Mouse (Mus musculus): ENCODE measurements around the gene Sec31a.

The Sec31a gene

GRCm38 (mm10) chr5:100349287-100350215 is 66.5 kb downstream of the Sec31a start:
- in situ Hi-C loops (cut with MboI): no loop called here

GRCm38 (mm10) chr5:100345118-100345517 is 70.9 kb downstream of the Sec31a start:
- in situ Hi-C loops (cut with MboI): no loop called here

GRCm38 (mm10) chr5:100343087-100343486 is 72.9 kb downstream of the Sec31a start:
- in situ Hi-C loops (cut with MboI): no loop called here

GRCm38 (mm10) chr5:100342422-100342821 is 73.6 kb downstream of the Sec31a start:
- in situ Hi-C loops (cut with MboI): no loop called here

GRCm38 (mm10) chr5:100341042-100341441 is 75.0 kb downstream of the Sec31a start:
- in situ Hi-C loops (cut with MboI): no loop called here

GRCm38 (mm10) chr5:100337852-100338251 is 78.2 kb downstream of the Sec31a start:
- in situ Hi-C loops (cut with MboI): no loop called here

GRCm38 (mm10) chr5:100336876-100337275 is 79.2 kb downstream of the Sec31a start:
- in situ Hi-C loops (cut with MboI): no loop called here

- in situ Hi-C loops (cut with MboI): no loop called here
Measured at GRCm38 (mm10) chr5:100335581-100336080, 80.4 kb downstream of the Sec31a start.

GRCm38 (mm10) chr5:100334686-100335085 is 81.3 kb downstream of the Sec31a start:
- in situ Hi-C loops (cut with MboI): no loop called here

GRCm38 (mm10) chr5:100333607-100334380 is 82.2 kb downstream of the Sec31a start:
- in situ Hi-C loops (cut with MboI): no loop called here

- in situ Hi-C loops (cut with MboI): no loop called here
Measured at GRCm38 (mm10) chr5:100332300-100333004, 83.6 kb downstream of the Sec31a start.

GRCm38 (mm10) chr5:100331636-100332035 is 84.4 kb downstream of the Sec31a start:
- in situ Hi-C loops (cut with MboI): no loop called here

- in situ Hi-C loops (cut with MboI): no loop called here
Measured at GRCm38 (mm10) chr5:100322081-100322480, 94.0 kb downstream of the Sec31a start.

GRCm38 (mm10) chr5:100317842-100318241 is 98.2 kb downstream of the Sec31a start:
- in situ Hi-C loops (cut with MboI): no loop called here

GRCm38 (mm10) chr5:100317010-100317409 is 99.0 kb downstream of the Sec31a start:
- in situ Hi-C loops (cut with MboI): no loop called here

GRCm38 (mm10) chr5:100315646-100316045 is 100.4 kb downstream of the Sec31a start:
- in situ Hi-C loops (cut with MboI): no loop called here

GRCm38 (mm10) chr5:100312391-100312790 is 103.6 kb downstream of the Sec31a start:
- in situ Hi-C loops (cut with MboI): no loop called here
